Mouse (Mus musculus): Measurements from ENCODE around the gene Cped1. TPM values are rescaled to one million over a fixed set of nuclear protein-coding genes. Genes with fewer than 3 reads are reported as not detected.

Gene Cped1
- polyA plus RNA-seq, 1 experiment from 2014 or later, result 26.6 TPM

GRCm38 (mm10) chr6:22017631-22018030 is 31.9 kb downstream of the Cped1 start:
- no peak overlapping the region for H3K4me2 ChIP-seq (ENCODE audit: low read depth, low read length)
- H3K9ac ChIP-seq (ENCODE audit: low read length), result no peak overlapping the region
- H3K27me3 ChIP-seq (ENCODE audit: control insufficient read depth, insufficient read depth, low read length), result no peaks in the 10 kb centered on the region
- H3K4me1 ChIP-seq (ENCODE audit: control insufficient read depth, insufficient read depth, low read length), result peaks cover 12% of the 10 kb centered on the region
- ATAC-seq (ENCODE audit: insufficient read depth, low FRiP score), result no peak
- no peak overlapping the region for H3K4me3 ChIP-seq (replicated peaks; ENCODE audit: low read length)
- WGBS, result 68% methylated on average over 7 of the region's 7 CpGs
- no peaks in the 10 kb centered on the region for H3K36me3 ChIP-seq (ENCODE audit: control insufficient read depth, insufficient read depth, low read length)
- no peaks in the 10 kb centered on the region for H3K9me3 ChIP-seq (replicated peaks; ENCODE audit: control insufficient read depth, low read length)
- no peak overlapping the region for H3K27ac ChIP-seq (ENCODE audit: low read length)

GRCm38 (mm10) chr6:22018768-22019445 is 33.2 kb downstream of the Cped1 start:
- Histone ChIP-seq H3K36me3 (ENCODE audit: control insufficient read depth, insufficient read depth, low read length) (no peaks in the 10 kb centered on the region), H3K4me2 (ENCODE audit: low read depth, low read length) (no peak overlapping the region), H3K27ac (ENCODE audit: low read length) (peak overlapping the region; percentile 40; the same call in 1 of the 2 replicates), H3K9ac (ENCODE audit: low read length) (no peak overlapping the region), H3K9me3 (replicated peaks; ENCODE audit: control insufficient read depth, low read length) (no peaks in the 10 kb centered on the region), H3K4me1 (ENCODE audit: control insufficient read depth, insufficient read depth, low read length) (peaks cover 12% of the 10 kb centered on the region), H3K27me3 (ENCODE audit: control insufficient read depth, insufficient read depth, low read length) (no peaks in the 10 kb centered on the region), H3K4me3 (replicated peaks; ENCODE audit: low read length) (no peak overlapping the region)
- WGBS, result 50% methylated on average over 8 of the region's 8 CpGs
- ATAC-seq (ENCODE audit: insufficient read depth, low FRiP score), result 0 out of 2 replicates have a peak, but pooled peaks have one; percentile 38

GRCm38 (mm10) chr6:22019637-22020036 is 33.9 kb downstream of the Cped1 start:
- no peak overlapping the region for H3K9ac ChIP-seq (ENCODE audit: low read length)
- H3K36me3 ChIP-seq (ENCODE audit: control insufficient read depth, insufficient read depth, low read length), result no peaks in the 10 kb centered on the region
- H3K4me3 ChIP-seq (replicated peaks; ENCODE audit: low read length), result no peak overlapping the region
- H3K9me3 ChIP-seq (replicated peaks; ENCODE audit: control insufficient read depth, low read length), result no peaks in the 10 kb centered on the region
- H3K27me3 ChIP-seq (ENCODE audit: control insufficient read depth, insufficient read depth, low read length), result no peaks in the 10 kb centered on the region
- peak; percentile 33; the same call in 1 of the 2 replicates for ATAC-seq (ENCODE audit: insufficient read depth, low FRiP score)
- no peak overlapping the region; the same call in 1 of the 2 replicates for H3K27ac ChIP-seq (ENCODE audit: low read length)
- WGBS, result 45% methylated on average over 10 of the region's 10 CpGs
- H3K4me1 ChIP-seq (ENCODE audit: control insufficient read depth, insufficient read depth, low read length), result peaks cover 12% of the 10 kb centered on the region
- H3K4me2 ChIP-seq (ENCODE audit: low read depth, low read length), result no peak overlapping the region

GRCm38 (mm10) chr6:22020696-22021095 is 35.0 kb downstream of the Cped1 start:
- Histone ChIP-seq H3K27me3 (ENCODE audit: control insufficient read depth, insufficient read depth, low read length) (no peaks in the 10 kb centered on the region), H3K27ac (ENCODE audit: low read length) (no peak overlapping the region), H3K4me2 (ENCODE audit: low read depth, low read length) (no peak overlapping the region), H3K4me1 (ENCODE audit: control insufficient read depth, insufficient read depth, low read length) (peaks cover 17% of the 10 kb centered on the region), H3K9ac (ENCODE audit: low read length) (no peak overlapping the region), H3K4me3 (replicated peaks; ENCODE audit: low read length) (no peak overlapping the region), H3K36me3 (ENCODE audit: control insufficient read depth, insufficient read depth, low read length) (no peaks in the 10 kb centered on the region), H3K9me3 (replicated peaks; ENCODE audit: control insufficient read depth, low read length) (no peaks in the 10 kb centered on the region)
- no peak for ATAC-seq (ENCODE audit: insufficient read depth, low FRiP score)
- WGBS, result 66% methylated on average over 5 of the region's 5 CpGs

- Histone ChIP-seq H3K27ac (ENCODE audit: low read length) (no peak overlapping the region), H3K9ac (ENCODE audit: low read length) (no peak overlapping the region), H3K9me3 (replicated peaks; ENCODE audit: control insufficient read depth, low read length) (no peaks in the 10 kb centered on the region), H3K27me3 (ENCODE audit: control insufficient read depth, insufficient read depth, low read length) (no peaks in the 10 kb centered on the region), H3K4me2 (ENCODE audit: low read depth, low read length) (no peak overlapping the region), H3K4me1 (ENCODE audit: control insufficient read depth, insufficient read depth, low read length) (peaks cover 19% of the 10 kb centered on the region), H3K36me3 (ENCODE audit: control insufficient read depth, insufficient read depth, low read length) (no peaks in the 10 kb centered on the region), H3K4me3 (replicated peaks; ENCODE audit: low read length) (no peak overlapping the region)
- 83% methylated on average over 3 of the region's 3 CpGs for WGBS
- ATAC-seq (ENCODE audit: insufficient read depth, low FRiP score), result no peak
Observed at GRCm38 (mm10) chr6:22021315-22021714, 35.6 kb downstream of the Cped1 start.

GRCm38 (mm10) chr6:22024168-22024567 is 38.5 kb downstream of the Cped1 start:
- H3K4me1 ChIP-seq (ENCODE audit: control insufficient read depth, insufficient read depth, low read length), result peaks cover 14% of the 10 kb centered on the region
- H3K9me3 ChIP-seq (replicated peaks; ENCODE audit: control insufficient read depth, low read length), result no peaks in the 10 kb centered on the region
- no peak overlapping the region for H3K4me2 ChIP-seq (ENCODE audit: low read depth, low read length)
- no peaks in the 10 kb centered on the region for H3K36me3 ChIP-seq (ENCODE audit: control insufficient read depth, insufficient read depth, low read length)
- H3K27ac ChIP-seq (ENCODE audit: low read length), result no peak overlapping the region
- H3K9ac ChIP-seq (ENCODE audit: low read length), result no peak overlapping the region
- no peak overlapping the region for H3K4me3 ChIP-seq (replicated peaks; ENCODE audit: low read length)
- WGBS, result 96% methylated on average over 2 of the region's 2 CpGs
- H3K27me3 ChIP-seq (ENCODE audit: control insufficient read depth, insufficient read depth, low read length), result no peaks in the 10 kb centered on the region
- no peak for ATAC-seq (ENCODE audit: insufficient read depth, low FRiP score)

- no peaks in the 10 kb centered on the region for H3K27me3 ChIP-seq (ENCODE audit: control insufficient read depth, insufficient read depth, low read length)
- H3K27ac ChIP-seq (ENCODE audit: low read length), result no peak overlapping the region
- peak overlapping the region; percentile 40 for H3K4me2 ChIP-seq (ENCODE audit: low read depth, low read length)
- 0 out of 2 replicates have a peak overlapping the region, but pooled peaks have one; percentile 9 for H3K4me3 ChIP-seq (replicated peaks; ENCODE audit: low read length)
- H3K36me3 ChIP-seq (ENCODE audit: control insufficient read depth, insufficient read depth, low read length), result no peaks in the 10 kb centered on the region
- no peaks in the 10 kb centered on the region for H3K9me3 ChIP-seq (replicated peaks; ENCODE audit: control insufficient read depth, low read length)
- 0 out of 2 replicates have a peak overlapping the region, but pooled peaks have one; percentile 40 for H3K9ac ChIP-seq (ENCODE audit: low read length)
- 18% methylated on average over 17 of the region's 17 CpGs for WGBS
- ATAC-seq (ENCODE audit: insufficient read depth, low FRiP score), result no peak
- H3K4me1 ChIP-seq (ENCODE audit: control insufficient read depth, insufficient read depth, low read length), result peaks cover 8% of the 10 kb centered on the region; the same call in 1 of the 2 replicates
Observed at GRCm38 (mm10) chr6:22025584-22026357, 40.1 kb downstream of the Cped1 start.

- Histone ChIP-seq H3K27me3 (ENCODE audit: control insufficient read depth, insufficient read depth, low read length) (no peaks in the 10 kb centered on the region), H3K4me1 (ENCODE audit: control insufficient read depth, insufficient read depth, low read length) (peaks cover 7% of the 10 kb centered on the region; the same call in 1 of the 2 replicates), H3K9me3 (replicated peaks; ENCODE audit: control insufficient read depth, low read length) (no peaks in the 10 kb centered on the region), H3K4me2 (ENCODE audit: low read depth, low read length) (peak overlapping the region; percentile 40), H3K9ac (ENCODE audit: low read length) (no peak overlapping the region), H3K4me3 (replicated peaks; ENCODE audit: low read length) (0 out of 2 replicates have a peak overlapping the region, but pooled peaks have one; percentile 9), H3K27ac (ENCODE audit: low read length) (no peak overlapping the region), H3K36me3 (ENCODE audit: control insufficient read depth, insufficient read depth, low read length) (no peaks in the 10 kb centered on the region)
- WGBS, result 37% methylated on average over 4 of the region's 4 CpGs
- no peak for ATAC-seq (ENCODE audit: insufficient read depth, low FRiP score)
Observed at GRCm38 (mm10) chr6:22026358-22026673, 40.6 kb downstream of the Cped1 start.

All from stomach, embryonic 16.5 days (tissue).